Comparison of ENCODE assay signal across 7 mouse cellular contexts in genomic region chr12:112671891-112672290, GRCm38 (mm10). TPM values are rescaled to one million over a fixed set of nuclear protein-coding genes. Genes with fewer than 3 reads are reported as not detected.
A peak's percentile ranks its signal among the peaks of the same experiment; 100 is the strongest.
DNase-seq lines count a peak whose midpoint lies in the region; ATAC-seq and TF ChIP-seq lines count a peak whose summit lies in the region.

No protein-coding gene starts in this region.

- H3K9ac ChIP-seq in lung, postnatal 0 days (replicated peaks; ENCODE audit: low read depth), result 0 out of 2 replicates have a peak overlapping the region, but pooled peaks have one; percentile 5
- 0 out of 2 replicates have a peak overlapping the region, but pooled peaks have one; percentile 100 for H3K9ac ChIP-seq in forebrain, embryonic 12.5 days
- no peak overlapping the region for H3K9ac ChIP-seq in liver, embryonic 12.5 days

- TF ChIP-seq EP300 in lung, postnatal 0 days (IDR thresholded peaks at IDR 0.05), result no peak

- no peak for DNase-seq in lung, postnatal 0 days (ENCODE audit: low spot score)
- DNase-seq in lung, postnatal 25 days (ENCODE audit: low spot score), result no peak
- peak; percentile 47 for DNase-seq in testis, postnatal 10 days (ENCODE audit: low spot score)
- DNase-seq in natural killer cell, adult 2 months (ENCODE audit: low spot score in 2 of 2), result no peak
- DNase-seq in frontal cortex, postnatal 10 days (ENCODE audit: low spot score in 2 of 2), result no peak

- ATAC-seq in lung, postnatal 0 days, result no peak
- no peak for ATAC-seq in forebrain, embryonic 12.5 days (ENCODE audit: low FRiP score)
- no peak for ATAC-seq in liver, embryonic 12.5 days

- peaks cover 13% of the 10 kb centered on the region for H3K36me3 ChIP-seq in lung, postnatal 0 days (ENCODE audit: insufficient read depth, low read length)
- peaks cover 46% of the 10 kb centered on the region for H3K36me3 ChIP-seq in forebrain, embryonic 12.5 days (replicated peaks)
- peaks cover 50% of the 10 kb centered on the region for H3K36me3 ChIP-seq in liver, embryonic 12.5 days

- H3K27ac ChIP-seq in lung, postnatal 0 days (ENCODE audit: low read length), result 0 out of 2 replicates have a peak overlapping the region, but pooled peaks have one; percentile 20
- H3K27ac ChIP-seq in forebrain, embryonic 12.5 days, result peak overlapping the region; percentile 14; the same call in 1 of the 2 replicates
- H3K27ac ChIP-seq in liver, embryonic 12.5 days, result no peak overlapping the region

- no peaks in the 10 kb centered on the region for H3K9me3 ChIP-seq in lung, postnatal 0 days (ENCODE audit: low read length)
- H3K9me3 ChIP-seq in forebrain, embryonic 12.5 days, result no peaks in the 10 kb centered on the region
- no peaks in the 10 kb centered on the region for H3K9me3 ChIP-seq in liver, embryonic 12.5 days (replicated peaks)

- H3K27me3 ChIP-seq in lung, postnatal 0 days (replicated peaks; ENCODE audit: insufficient read depth, low read length), result no peaks in the 10 kb centered on the region
- peaks cover under 1% of the 10 kb centered on the region; the same call in 1 of the 2 replicates for H3K27me3 ChIP-seq in forebrain, embryonic 12.5 days
- peaks cover 11% of the 10 kb centered on the region for H3K27me3 ChIP-seq in liver, embryonic 12.5 days (replicated peaks)

- peaks cover 45% of the 10 kb centered on the region for H3K4me1 ChIP-seq in lung, postnatal 0 days (ENCODE audit: insufficient read depth, low read depth, low read length)
- peaks cover 55% of the 10 kb centered on the region for H3K4me1 ChIP-seq in forebrain, embryonic 12.5 days
- peaks cover 66% of the 10 kb centered on the region for H3K4me1 ChIP-seq in liver, embryonic 12.5 days

- WGBS in lung, postnatal 0 days, result 52% methylated on average over 7 of the region's 7 CpGs
- WGBS in forebrain, embryonic 12.5 days, result 83% methylated on average over 7 of the region's 7 CpGs
- WGBS in liver, embryonic 12.5 days (ENCODE audit: insufficient replicate concordance), result 76% methylated on average over 7 of the region's 7 CpGs

- peak; percentile 59 for TF ChIP-seq CTCF in lung, postnatal 0 days (IDR thresholded peaks at IDR 0.05)

- peak overlapping the region; percentile 90 for H3K4me2 ChIP-seq in lung, postnatal 0 days (replicated peaks; ENCODE audit: low read depth, low read length)
- H3K4me2 ChIP-seq in forebrain, embryonic 12.5 days, result peak overlapping the region; percentile 85
- H3K4me2 ChIP-seq in liver, embryonic 12.5 days, result peak overlapping the region; percentile 98

- H3K4me3 ChIP-seq in lung, postnatal 0 days (ENCODE audit: low read depth, low read length), result no peak overlapping the region
- H3K4me3 ChIP-seq in forebrain, embryonic 12.5 days (replicated peaks), result peak overlapping the region; percentile 97; the same call in 1 of the 2 replicates
- H3K4me3 ChIP-seq in liver, embryonic 12.5 days, result no peak overlapping the region

RNA-seq across cellular contexts. Expression of gene Akt1, which starts 2.8 kb away (rescaled TPM):
- polyA plus RNA-seq in lung, postnatal 0 days (2015; fragmentation: Nextera tagmentation; extraction: Ambion mirVana), result 78.8 and 91.3 TPM in 2 replicates
- 47.0 and 71.6 TPM in 2 replicates for polyA plus RNA-seq in forebrain, embryonic 12.5 days (2016; fragmentation: Nextera tagmentation; extraction: Ambion mirVana)
- 76.6 and 81.8 TPM in 2 replicates for polyA plus RNA-seq in liver, embryonic 12.5 days (2016; fragmentation: Nextera tagmentation; extraction: Ambion mirVana)

RNA-seq across cellular contexts. Expression of gene Zbtb42, which starts 6.7 kb away (rescaled TPM):
- 14.0 and 14.6 TPM in 2 replicates for polyA plus RNA-seq in lung, postnatal 0 days (2015; fragmentation: Nextera tagmentation; extraction: Ambion mirVana)
- 4.6 and 5.1 TPM in 2 replicates for polyA plus RNA-seq in forebrain, embryonic 12.5 days (2016; fragmentation: Nextera tagmentation; extraction: Ambion mirVana)
- polyA plus RNA-seq in liver, embryonic 12.5 days (2016; fragmentation: Nextera tagmentation; extraction: Ambion mirVana), result 1.0 and 1.2 TPM in 2 replicates

RNA-seq across cellular contexts. Expression of gene Siva1, which starts 27.4 kb away (rescaled TPM):
- 130 and 152 TPM in 2 replicates for polyA plus RNA-seq in lung, postnatal 0 days (2015; fragmentation: Nextera tagmentation; extraction: Ambion mirVana)
- 151 and 173 TPM in 2 replicates for polyA plus RNA-seq in forebrain, embryonic 12.5 days (2016; fragmentation: Nextera tagmentation; extraction: Ambion mirVana)
- polyA plus RNA-seq in liver, embryonic 12.5 days (2016; fragmentation: Nextera tagmentation; extraction: Ambion mirVana), result 126 and 137 TPM in 2 replicates

RNA-seq across cellular contexts. Expression of gene Cep170b, which starts 48.4 kb away (rescaled TPM):
- polyA plus RNA-seq in lung, postnatal 0 days (2015; fragmentation: Nextera tagmentation; extraction: Ambion mirVana), result 17.5 and 20.8 TPM in 2 replicates
- polyA plus RNA-seq in forebrain, embryonic 12.5 days (2016; fragmentation: Nextera tagmentation; extraction: Ambion mirVana), result 14.4 and 16.3 TPM in 2 replicates
- polyA plus RNA-seq in liver, embryonic 12.5 days (2016; fragmentation: Nextera tagmentation; extraction: Ambion mirVana), result 5.0 and 5.2 TPM in 2 replicates

RNA-seq across cellular contexts. Expression of gene Adssl1, which starts 52.0 kb away (rescaled TPM):
- polyA plus RNA-seq in lung, postnatal 0 days (2015; fragmentation: Nextera tagmentation; extraction: Ambion mirVana), result 29.9 and 43.0 TPM in 2 replicates
- 2.0 and 2.8 TPM in 2 replicates for polyA plus RNA-seq in forebrain, embryonic 12.5 days (2016; fragmentation: Nextera tagmentation; extraction: Ambion mirVana)
- polyA plus RNA-seq in liver, embryonic 12.5 days (2016; fragmentation: Nextera tagmentation; extraction: Ambion mirVana), result 5.2 and 5.6 TPM in 2 replicates
